8 mouse cellular contexts compared by ENCODE assay signal in the genomic region with DNA sequence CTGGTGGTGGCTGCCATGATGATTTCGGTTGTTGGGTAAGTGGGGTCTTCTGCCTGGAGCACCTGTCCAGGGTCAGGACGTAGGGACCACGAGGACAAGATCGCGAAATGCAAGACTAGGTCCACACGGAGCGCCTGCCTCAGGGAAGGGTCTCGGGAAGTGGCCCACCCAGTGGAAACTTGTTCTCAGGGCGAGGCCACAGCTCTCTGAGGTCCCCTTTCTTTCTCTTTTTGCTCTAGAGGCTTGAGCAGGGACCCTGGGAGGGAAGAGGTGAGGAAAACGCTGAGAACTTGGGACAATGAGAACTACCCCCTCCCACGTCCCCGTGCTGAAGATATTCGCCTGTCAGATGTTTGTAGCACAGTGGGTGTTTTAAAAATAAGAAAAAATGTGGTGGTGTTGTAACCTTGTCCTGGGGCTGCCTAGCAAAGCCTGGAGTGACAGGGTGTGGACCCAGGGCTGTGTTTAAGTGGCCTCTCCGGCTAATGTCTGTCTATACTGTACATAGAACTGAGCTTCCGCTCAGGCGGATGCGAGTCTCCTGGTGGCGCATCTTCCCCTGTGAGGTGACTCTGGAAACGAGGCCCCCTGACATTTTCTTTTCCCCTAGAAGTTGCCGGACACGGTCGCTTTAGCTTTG. TPM values are rescaled to one million over a fixed set of nuclear protein-coding genes. Genes with fewer than 3 reads are reported as not detected.
DNase-seq lines count a peak whose midpoint lies in the region; ATAC-seq and TF ChIP-seq lines count a peak whose summit lies in the region.

No protein-coding gene starts in this region.

- no peak for TF ChIP-seq CTCF in kidney, adult 2 months (conservative IDR thresholded peaks at IDR 0.05; ENCODE audit: insufficient read depth, insufficient read length, low read depth, low read length)
- TF ChIP-seq CTCF in Patski (IDR thresholded peaks at IDR 0.05) = no peak

- no peaks in the 10 kb centered on the region for H3K36me3 ChIP-seq in kidney, adult 2 months (ENCODE audit: control insufficient read depth, insufficient read depth, low read length)
- H3K36me3 ChIP-seq in forebrain, embryonic 14.5 days (ENCODE audit: control insufficient read depth, insufficient read depth, low read length) = no peaks in the 10 kb centered on the region
- peaks cover 28% of the 10 kb centered on the region for H3K36me3 ChIP-seq in megakaryocyte, embryonic 14.5 days (replicated peaks; ENCODE audit: low read length)
- no peaks in the 10 kb centered on the region; the same call in 1 of the 2 replicates for H3K36me3 ChIP-seq in stomach, embryonic 15.5 days

- H3K27me3 ChIP-seq in kidney, adult 2 months (replicated peaks; ENCODE audit: control insufficient read depth, insufficient read depth, low read length) = no peaks in the 10 kb centered on the region
- H3K27me3 ChIP-seq in Patski = no peaks in the 10 kb centered on the region
- H3K27me3 ChIP-seq in forebrain, embryonic 14.5 days (replicated peaks; ENCODE audit: control insufficient read depth, insufficient read depth, low read length) = no peaks in the 10 kb centered on the region
- no peaks in the 10 kb centered on the region for H3K27me3 ChIP-seq in megakaryocyte, embryonic 14.5 days (replicated peaks)
- no peaks in the 10 kb centered on the region for H3K27me3 ChIP-seq in stomach, embryonic 15.5 days (replicated peaks)

- peak overlapping the region; percentile 76 for H3K4me2 ChIP-seq in forebrain, embryonic 14.5 days (ENCODE audit: low read length)
- H3K4me2 ChIP-seq in stomach, embryonic 15.5 days = peak overlapping the region; percentile 69

- TF ChIP-seq POLR2A in kidney, adult 2 months (IDR thresholded peaks at IDR 0.05; ENCODE audit: low read depth, low read length) = no peak

- in situ Hi-C loops in Patski (cut with MboI; ENCODE audit: low pct_unique_long_range_greater_than_20kb) = no loop called here

- peaks cover 4% of the 10 kb centered on the region for H3K4me1 ChIP-seq in kidney, adult 2 months (ENCODE audit: control insufficient read depth, insufficient read depth, low read length)
- H3K4me1 ChIP-seq in forebrain, embryonic 14.5 days (ENCODE audit: control insufficient read depth, insufficient read depth, low read length) = peaks cover 9% of the 10 kb centered on the region
- peaks cover 80% of the 10 kb centered on the region for H3K4me1 ChIP-seq in megakaryocyte, embryonic 14.5 days
- H3K4me1 ChIP-seq in stomach, embryonic 15.5 days = peaks cover 9% of the 10 kb centered on the region; the same call in 1 of the 2 replicates

- peak overlapping the region; percentile 76 for H3K9ac ChIP-seq in forebrain, embryonic 14.5 days (ENCODE audit: low read length)
- H3K9ac ChIP-seq in stomach, embryonic 15.5 days = peak overlapping the region; percentile 54; the same call in 1 of the 2 replicates

- H3K9me3 ChIP-seq in forebrain, embryonic 14.5 days (replicated peaks; ENCODE audit: control insufficient read depth, low read length) = no peaks in the 10 kb centered on the region
- H3K9me3 ChIP-seq in megakaryocyte, embryonic 14.5 days = no peaks in the 10 kb centered on the region
- H3K9me3 ChIP-seq in stomach, embryonic 15.5 days = no peaks in the 10 kb centered on the region

- CTCF ChIA-PET in Patski (lab: Charles Lee) = interaction anchor here (1.0 to 3.4 kb wide), 5 partner anchors 10 to 206 kb away, joined by 3 to 11 read pairs (median 4); no protein-coding TSS in a partner anchor

- WGBS in kidney, adult 2 months = under 1% methylated on average over 22 of the region's 22 CpGs
- under 1% methylated on average over 22 of the region's 22 CpGs for WGBS in forebrain, embryonic 14.5 days
- WGBS in stomach, embryonic 15.5 days = 2% methylated on average over 22 of the region's 22 CpGs

- peak; percentile 39 for DNase-seq in kidney, adult 2 months
- DNase-seq in kidney, adult 9 months = no peak
- no peak for DNase-seq in Patski (ENCODE audit: low read depth, low spot score)
- peak; percentile 24 for DNase-seq in forebrain, embryonic 14.5 days (ENCODE audit: low spot score)
- DNase-seq in kidney, postnatal 25 days = peak; percentile 15 to 48
- DNase-seq in right cerebral cortex, postnatal 4 days = no peak

- POLR2A ChIA-PET in Patski (lab: Charles Lee) = interaction anchor here (1.0 kb wide), 1 partner anchor 32 kb away, joined by 3 read pairs; a partner anchor contains a TSS

- peak; percentile 45 for ATAC-seq in Patski
- ATAC-seq in forebrain, embryonic 14.5 days = peak; percentile 38
- peak; percentile 75 for ATAC-seq in stomach, embryonic 15.5 days (ENCODE audit: insufficient read depth, low FRiP score, low read depth)

- H3K27ac ChIP-seq in kidney, adult 2 months (ENCODE audit: insufficient read depth, low read depth, low read length) = peak overlapping the region; percentile 86
- peak overlapping the region; percentile 33; the same call in 1 of the 2 replicates for H3K27ac ChIP-seq in forebrain, embryonic 14.5 days (ENCODE audit: low read depth, low read length)
- peak overlapping the region; percentile 76 for H3K27ac ChIP-seq in stomach, embryonic 15.5 days

- peak overlapping the region; percentile 92 for H3K4me3 ChIP-seq in kidney, adult 2 months (ENCODE audit: insufficient read depth, low read depth, low read length)
- peak overlapping the region; percentile 66 for H3K4me3 ChIP-seq in forebrain, embryonic 14.5 days (ENCODE audit: low read depth, low read length)
- peak overlapping the region; percentile 98 for H3K4me3 ChIP-seq in megakaryocyte, embryonic 14.5 days (replicated peaks)
- peak overlapping the region; percentile 60 for H3K4me3 ChIP-seq in stomach, embryonic 15.5 days (replicated peaks)

RNA-seq across cellular contexts. Expression of a gene that starts 0.6 kb away (rescaled TPM):
- 57.0 and 66.0 TPM in 2 replicates for polyA plus RNA-seq in kidney, adult 2 months (2012; rRNA removed)
- 165 TPM for polyA plus RNA-seq in Patski (2021)
- 72.5 and 79.2 TPM in 2 replicates for polyA plus RNA-seq in forebrain, embryonic 14.5 days (2014; fragmentation: Nextera tagmentation; extraction: Ambion mirVana)
- 8.1 and 25.3 TPM in 2 replicates for polyA plus RNA-seq in megakaryocyte, embryonic 14.5 days (2012; ENCODE audit: insufficient read depth, low replicate concordance)
- 70.1 and 71.4 TPM in 2 replicates for polyA plus RNA-seq in stomach, embryonic 15.5 days (2015; fragmentation: Nextera tagmentation; extraction: Ambion mirVana)

RNA-seq across cellular contexts. Expression of a gene that starts 5.6 kb away (rescaled TPM):
- 11.0 and 16.6 TPM in 2 replicates for polyA plus RNA-seq in kidney, adult 2 months (2012; rRNA removed)
- polyA plus RNA-seq in Patski (2021) = 118 TPM
- 96.4 and 119 TPM in 2 replicates for polyA plus RNA-seq in forebrain, embryonic 14.5 days (2014; fragmentation: Nextera tagmentation; extraction: Ambion mirVana)
- 4.7 and 9.4 TPM in 2 replicates for polyA plus RNA-seq in megakaryocyte, embryonic 14.5 days (2012; ENCODE audit: insufficient read depth, low replicate concordance)
- 58.8 and 62.3 TPM in 2 replicates for polyA plus RNA-seq in stomach, embryonic 15.5 days (2015; fragmentation: Nextera tagmentation; extraction: Ambion mirVana)

RNA-seq across cellular contexts. Expression of a gene that starts 32.2 kb away (rescaled TPM):
- polyA plus RNA-seq in kidney, adult 2 months (2012; rRNA removed) = 3.2 and 4.1 TPM in 2 replicates
- polyA plus RNA-seq in Patski (2021) = 49.1 TPM
- 30.9 and 36.3 TPM in 2 replicates for polyA plus RNA-seq in forebrain, embryonic 14.5 days (2014; fragmentation: Nextera tagmentation; extraction: Ambion mirVana)
- polyA plus RNA-seq in megakaryocyte, embryonic 14.5 days (2012; ENCODE audit: insufficient read depth, low replicate concordance) = 0.52 and 2.5 TPM in 2 replicates
- 34.8 and 36.1 TPM in 2 replicates for polyA plus RNA-seq in stomach, embryonic 15.5 days (2015; fragmentation: Nextera tagmentation; extraction: Ambion mirVana)

RNA-seq across cellular contexts. Expression of a gene that starts 41.5 kb away (rescaled TPM):
- polyA plus RNA-seq in kidney, adult 2 months (2012; rRNA removed) = 0.12 and 1.2 TPM in 2 replicates
- polyA plus RNA-seq in Patski (2021) = not detected
- polyA plus RNA-seq in forebrain, embryonic 14.5 days (2014; fragmentation: Nextera tagmentation; extraction: Ambion mirVana) = not detected in 2 replicates
- polyA plus RNA-seq in megakaryocyte, embryonic 14.5 days (2012; ENCODE audit: insufficient read depth, low replicate concordance) = not detected in 2 replicates
- polyA plus RNA-seq in stomach, embryonic 15.5 days (2015; fragmentation: Nextera tagmentation; extraction: Ambion mirVana) = 0.19 and 0.41 TPM in 2 replicates

Comparison
In these comparisons a context has a peak if more than half of its experiments do, and no peak if none do; other contexts are left out.
1. DNase-seq: peak in kidney, adult 2 months (single experiment), forebrain, embryonic 14.5 days (single experiment) and kidney, postnatal 25 days (2 of 2); none in kidney, adult 9 months (single experiment), Patski (single experiment) and right cerebral cortex, postnatal 4 days (single experiment).
2. H3K27ac ChIP-seq: peak in every context shown above with its lines; median percentile 86 in kidney, adult 2 months; 76 in stomach, embryonic 15.5 days; 33 in forebrain, embryonic 14.5 days.
3. Peak in every context shown above with its lines, with median percentiles within 50 percentile points of each other: H3K4me3 ChIP-seq and ATAC-seq.